Mouse (Mus musculus): ENCODE data around the gene Gm13277. TPM values are rescaled to one million over a fixed set of nuclear protein-coding genes. Genes with fewer than 3 reads are reported as not detected.
A peak's percentile ranks its signal among the peaks of the same experiment; 100 is the strongest.
"Not testable (repeated sequence)": the region's sequence is repeated elsewhere in the genome, so short reads cannot be mapped to it uniquely, and the experiment has no call there.

Gm13277 gene
- polyA plus RNA-seq, 1 experiment from 2014 or later = not detected

- H3K4me1 ChIP-seq; DNase-seq (ENCODE audit: low spot score); H3K27ac ChIP-seq (replicated peaks); H3K9me3 ChIP-seq; H3K36me3 ChIP-seq (replicated peaks); H3K27me3 ChIP-seq (replicated peaks; ENCODE audit: low read depth, poor library complexity, severe bottlenecking); H3K4me3 ChIP-seq: not testable (repeated sequence)
- WGBS = 67% methylated on average over 6 of the region's 8 CpGs
Measured at GRCm38 (mm10) chr4:88761776-88762175, 26.7 kb upstream of the Gm13277 start.

GRCm38 (mm10) chr4:88762341-88762740 is 26.1 kb upstream of the Gm13277 start:
- not testable (repeated sequence) for H3K27ac ChIP-seq (replicated peaks); H3K9me3 ChIP-seq; H3K4me1 ChIP-seq; H3K4me3 ChIP-seq; H3K36me3 ChIP-seq (replicated peaks); H3K27me3 ChIP-seq (replicated peaks; ENCODE audit: low read depth, poor library complexity, severe bottlenecking); DNase-seq (ENCODE audit: low spot score)
- 52% methylated on average over 9 of the region's 9 CpGs for WGBS

GRCm38 (mm10) chr4:88763384-88764018 is 24.9 kb upstream of the Gm13277 start:
- H3K4me1 ChIP-seq; H3K27ac ChIP-seq (replicated peaks); H3K36me3 ChIP-seq (replicated peaks); H3K9me3 ChIP-seq; H3K27me3 ChIP-seq (replicated peaks; ENCODE audit: low read depth, poor library complexity, severe bottlenecking): not testable (repeated sequence)
- 3% methylated on average over 42 of the region's 42 CpGs for WGBS
- H3K4me3 ChIP-seq = peak overlapping the region; percentile 50
- DNase-seq (ENCODE audit: low spot score) = peak; percentile 81

- no CpG with 5 or more reads among the region's 32 CpGs for WGBS
- not testable (repeated sequence) for H3K4me1 ChIP-seq; DNase-seq (ENCODE audit: low spot score); H3K36me3 ChIP-seq (replicated peaks); H3K27me3 ChIP-seq (replicated peaks; ENCODE audit: low read depth, poor library complexity, severe bottlenecking); H3K9me3 ChIP-seq; H3K4me3 ChIP-seq; H3K27ac ChIP-seq (replicated peaks)
Measured at GRCm38 (mm10) chr4:88773534-88773933, 14.9 kb upstream of the Gm13277 start, which contains the start of gene Gm13290. Gm13290 (plus strand) TSS chr4:88773834.

- not testable (repeated sequence) for H3K36me3 ChIP-seq (replicated peaks); H3K9me3 ChIP-seq; H3K27me3 ChIP-seq (replicated peaks; ENCODE audit: low read depth, poor library complexity, severe bottlenecking); DNase-seq (ENCODE audit: low spot score); H3K4me3 ChIP-seq; H3K27ac ChIP-seq (replicated peaks); H3K4me1 ChIP-seq
- WGBS = no CpG with 5 or more reads among the region's 29 CpGs
Measured at GRCm38 (mm10) chr4:88776622-88777021, 11.8 kb upstream of the Gm13277 start, which contains the start of gene Gm13289. Gm13289 (plus strand) TSS chr4:88776922.

GRCm38 (mm10) chr4:88779550-88779949 is 8.9 kb upstream of the Gm13277 start, which contains the start of gene Gm13272:
Gm13272 (plus strand) TSS chr4:88779850.
- not testable (repeated sequence) for H3K36me3 ChIP-seq (replicated peaks); H3K27ac ChIP-seq (replicated peaks); DNase-seq (ENCODE audit: low spot score); H3K9me3 ChIP-seq; H3K4me1 ChIP-seq; H3K4me3 ChIP-seq; H3K27me3 ChIP-seq (replicated peaks; ENCODE audit: low read depth, poor library complexity, severe bottlenecking)
- no CpG with 5 or more reads among the region's 29 CpGs for WGBS

- H3K36me3 ChIP-seq (replicated peaks); H3K4me3 ChIP-seq; H3K27me3 ChIP-seq (replicated peaks; ENCODE audit: low read depth, poor library complexity, severe bottlenecking); H3K4me1 ChIP-seq; H3K9me3 ChIP-seq; DNase-seq (ENCODE audit: low spot score); H3K27ac ChIP-seq (replicated peaks): not testable (repeated sequence)
- 42% methylated on average over 16 of the region's 18 CpGs for WGBS
Measured at GRCm38 (mm10) chr4:88780320-88780719, 8.1 kb upstream of the Gm13277 start.

- not testable (repeated sequence) for H3K36me3 ChIP-seq (replicated peaks); DNase-seq (ENCODE audit: low spot score); H3K27ac ChIP-seq (replicated peaks); H3K27me3 ChIP-seq (replicated peaks; ENCODE audit: low read depth, poor library complexity, severe bottlenecking); H3K9me3 ChIP-seq; H3K4me1 ChIP-seq
- 24% methylated on average over 5 of the region's 7 CpGs for WGBS
- H3K4me3 ChIP-seq = peak within 1 kb of the TSS; percentile 40; the same call in 1 of the 2 replicates
Measured at GRCm38 (mm10) chr4:88781831-88782230, 6.6 kb upstream of the Gm13277 start, which contains the start of gene Ifnz. Ifnz (plus strand) TSS chr4:88782131.

- H3K9me3 ChIP-seq; H3K4me1 ChIP-seq; H3K27me3 ChIP-seq (replicated peaks; ENCODE audit: low read depth, poor library complexity, severe bottlenecking); H3K36me3 ChIP-seq (replicated peaks); H3K27ac ChIP-seq (replicated peaks); DNase-seq (ENCODE audit: low spot score): not testable (repeated sequence)
- H3K4me3 ChIP-seq = peak overlapping the region; percentile 40; the same call in 1 of the 2 replicates
- 2% methylated on average over 15 of the region's 31 CpGs for WGBS
Measured at GRCm38 (mm10) chr4:88782335-88782734, 6.1 kb upstream of the Gm13277 start.

- not testable (repeated sequence) for H3K27ac ChIP-seq (replicated peaks); H3K4me3 ChIP-seq; H3K36me3 ChIP-seq (replicated peaks); DNase-seq (ENCODE audit: low spot score); H3K9me3 ChIP-seq; H3K4me1 ChIP-seq; H3K27me3 ChIP-seq (replicated peaks; ENCODE audit: low read depth, poor library complexity, severe bottlenecking)
- no CpG with 5 or more reads among the region's 27 CpGs for WGBS
Measured at GRCm38 (mm10) chr4:88785409-88785808, 3.0 kb upstream of the Gm13277 start, which contains the start of gene Gm13276. Gm13276 (plus strand) TSS chr4:88785709.

GRCm38 (mm10) chr4:88791250-88791649 is 2.8 kb downstream of the Gm13277 start, which contains the start of gene Gm13278:
Gm13278 (plus strand) TSS chr4:88791550.
- WGBS = no CpG with 5 or more reads among the region's 28 CpGs
- DNase-seq (ENCODE audit: low spot score); H3K4me3 ChIP-seq: not testable (repeated sequence)

GRCm38 (mm10) chr4:88793936-88794675 is 5.7 kb downstream of the Gm13277 start, which contains the start of gene Gm13275:
Gm13275 (plus strand) TSS chr4:88794487.
- not testable (repeated sequence) for H3K36me3 ChIP-seq (replicated peaks); DNase-seq (ENCODE audit: low spot score); H3K4me1 ChIP-seq; H3K27ac ChIP-seq (replicated peaks); H3K9me3 ChIP-seq; H3K4me3 ChIP-seq; H3K27me3 ChIP-seq (replicated peaks; ENCODE audit: low read depth, poor library complexity, severe bottlenecking)
- WGBS = 2% methylated on average over 19 of the region's 52 CpGs

More at GRCm38 (mm10) chr4:88791250-88791649, 2.8 kb downstream of the Gm13277 start, which contains the start of gene Gm13278:
- not testable (repeated sequence) for H3K4me1 ChIP-seq; H3K36me3 ChIP-seq (replicated peaks); H3K9me3 ChIP-seq; H3K27ac ChIP-seq (replicated peaks); H3K27me3 ChIP-seq (replicated peaks; ENCODE audit: low read depth, poor library complexity, severe bottlenecking)

GRCm38 (mm10) chr4:88797097-88797496 is 8.7 kb downstream of the Gm13277 start, which contains the start of gene Gm13279:
Gm13279 (plus strand) TSS chr4:88797397.
- not testable (repeated sequence) for DNase-seq (ENCODE audit: low spot score); H3K27ac ChIP-seq (replicated peaks); H3K36me3 ChIP-seq (replicated peaks); H3K9me3 ChIP-seq; H3K27me3 ChIP-seq (replicated peaks; ENCODE audit: low read depth, poor library complexity, severe bottlenecking); H3K4me1 ChIP-seq; H3K4me3 ChIP-seq
- WGBS = no CpG with 5 or more reads among the region's 28 CpGs

Measured in embryonic facial prominence, embryonic 10.5 days (tissue).